Mouse (Mus musculus) ES-Bruce4 (cell line): ENCODE data around the gene Pheta1.

ENCODE experiments used
- CTCF ChIP-seq: IDR thresholded peaks from one replicate; pipeline ENCODE4 v1.8.1; 2011; ENCODE audit warnings: low read depth, low read length
- EP300 ChIP-seq: IDR thresholded peaks from 2 replicates; pipeline ENCODE4 v1.6.1; 2011; ENCODE audit warnings: low read depth, low read length; ENCODE audit not compliant: insufficient read depth
- POLR2A ChIP-seq: IDR thresholded peaks from one replicate; pipeline ENCODE4 v1.8.1; 2011; ENCODE audit warnings: low read length; ENCODE audit not compliant: insufficient read depth

GRCm38 (mm10) chr5:121835949-121836691, 12.7 kb upstream of the Pheta1 start:
- TF ChIP-seq POLR2A (no peak), CTCF (no peak), EP300 (no peak)
